Mouse (Mus musculus): ENCODE data around the gene Nudt1. TPM values are rescaled to one million over a fixed set of nuclear protein-coding genes. Genes with fewer than 3 reads are reported as not detected.

Gene Nudt1
- total RNA-seq (2021), result 1 to 10 TPM; 4.8 to 6.3 TPM

DNA sequence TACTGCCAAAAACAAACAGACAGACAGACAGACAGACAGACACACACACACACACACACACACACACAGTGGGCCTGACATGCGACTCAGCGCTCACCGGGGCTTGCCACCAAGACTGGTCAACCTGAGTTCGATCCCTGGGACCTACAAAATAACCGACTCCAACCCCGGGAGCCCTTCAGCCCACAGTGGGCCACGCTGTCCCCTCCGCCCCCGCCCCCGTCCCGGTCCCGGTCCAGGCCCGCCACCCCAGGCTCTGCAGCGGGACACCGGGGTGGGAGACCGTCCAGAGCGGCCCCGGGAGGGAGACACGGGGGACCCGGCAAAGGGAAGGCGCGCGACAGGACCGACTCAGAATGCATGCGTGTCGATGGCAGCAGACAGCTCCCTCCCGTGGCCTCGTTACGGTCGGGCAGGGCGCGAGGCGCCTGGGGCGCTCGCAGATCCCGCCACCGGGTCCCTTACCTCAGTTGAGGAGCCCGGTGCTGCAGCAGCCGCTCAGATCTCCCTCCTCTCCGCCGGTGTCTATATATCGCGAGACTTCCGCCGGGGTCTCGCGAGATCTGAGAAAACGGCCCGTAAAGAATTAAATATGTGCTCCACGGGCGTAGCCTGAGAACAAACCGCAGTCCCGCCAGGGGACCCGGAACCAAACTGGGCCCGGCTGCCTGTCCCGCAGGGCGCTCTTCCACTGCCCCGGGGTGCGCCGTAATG lies at the start of gene Nudt1, which contains the start of gene Mad1l1:
Gene Nudt1 (plus strand): TSS at position 615 of the 714 bp plus-strand sequence.
Gene Mad1l1 (minus strand): TSS at position 511 of the 714 bp plus-strand sequence.
- peak; percentile 92 to 95 for DNase-seq (ENCODE audit: low spot score in 2 of 2)
- intact Hi-C loops (cut with DNase I), result no loop called here

DNA sequence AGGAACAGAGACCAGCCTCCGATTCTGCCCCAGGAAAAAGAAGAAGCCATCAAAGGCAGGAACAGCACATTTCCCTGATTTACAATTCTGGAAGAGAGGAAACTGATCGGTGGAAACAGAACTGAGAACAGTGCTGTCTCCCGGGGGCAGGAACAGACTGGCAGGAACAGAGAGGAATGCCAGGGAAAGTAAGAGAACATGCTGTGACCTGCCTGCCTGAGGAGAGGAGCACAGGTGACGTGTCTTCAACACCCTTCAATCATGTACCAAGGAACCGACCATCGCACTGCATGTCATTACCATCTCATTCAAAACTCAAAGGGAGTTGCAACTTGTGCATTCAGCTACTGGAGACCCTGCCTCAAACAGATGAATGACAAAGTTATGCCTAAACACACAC lies 44.7 kb upstream of the Nudt1 start:
- DNase-seq (ENCODE audit: low spot score in 2 of 2), result no peak
- intact Hi-C loops (cut with DNase I), result no loop called here

DNA sequence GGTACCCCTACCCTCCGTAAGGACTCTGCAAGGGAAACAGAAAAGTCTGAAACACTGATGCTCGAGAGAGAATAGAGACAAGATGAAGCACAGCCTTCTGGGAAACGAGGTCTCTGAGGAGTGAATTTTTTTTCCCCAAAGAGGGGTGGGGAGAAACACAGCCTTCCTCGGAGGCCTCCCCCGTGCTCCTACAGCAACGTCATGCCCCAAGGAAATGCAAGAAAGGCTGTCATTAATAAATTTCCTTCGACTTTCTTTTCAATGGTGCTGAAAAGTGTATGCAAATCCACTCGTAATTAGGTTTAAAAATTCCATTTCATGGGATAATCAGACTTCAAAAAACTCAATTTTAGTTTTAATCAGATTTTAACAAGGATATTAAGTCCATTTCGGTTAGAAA lies 41.3 kb upstream of the Nudt1 start:
- DNase-seq (ENCODE audit: low spot score in 2 of 2), result no peak
- intact Hi-C loops (cut with DNase I), result no loop called here

DNA sequence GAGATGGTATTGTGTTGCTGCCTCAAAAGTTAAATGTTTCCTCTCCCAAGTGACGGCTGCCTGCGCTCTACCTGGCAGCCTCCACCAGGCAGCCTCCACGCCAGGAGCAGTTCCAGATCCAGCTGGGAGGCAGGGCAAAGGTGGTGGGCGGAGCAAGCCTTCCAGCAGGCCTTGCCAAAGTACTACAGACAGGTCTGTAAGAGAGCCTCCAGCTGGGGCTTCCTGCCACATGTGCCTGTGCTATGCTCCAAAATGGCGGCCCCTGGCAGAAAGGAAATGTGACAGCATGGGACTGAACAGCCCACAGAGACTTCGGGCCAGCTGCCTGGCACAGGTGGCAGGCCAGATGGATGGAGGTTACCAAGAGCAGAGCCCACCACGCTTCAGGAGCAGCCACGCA lies 39.1 kb upstream of the Nudt1 start:
- DNase-seq (ENCODE audit: low spot score in 2 of 2), result no peak
- intact Hi-C loops (cut with DNase I), result no loop called here

DNA sequence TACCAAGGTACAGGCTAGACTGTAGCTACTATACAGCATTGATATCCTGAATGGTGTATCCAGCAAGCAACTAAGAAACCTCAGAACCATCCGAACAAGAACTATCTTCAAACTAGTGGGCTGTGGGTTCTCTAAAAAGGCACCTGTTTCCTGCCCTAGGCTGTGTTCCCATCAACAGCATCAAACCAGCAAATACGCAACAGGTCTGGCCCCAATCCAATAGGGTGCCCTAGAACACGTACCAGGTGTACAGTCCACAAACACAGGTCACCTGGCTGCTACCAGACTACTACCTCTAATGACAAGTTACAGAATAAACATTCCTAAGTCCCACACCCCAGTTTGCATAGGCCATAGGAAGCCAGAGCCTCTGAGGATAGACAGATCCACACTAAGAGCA lies 38.6 kb upstream of the Nudt1 start:
- DNase-seq (ENCODE audit: low spot score in 2 of 2), result no peak
- intact Hi-C loops (cut with DNase I), result no loop called here

DNA sequence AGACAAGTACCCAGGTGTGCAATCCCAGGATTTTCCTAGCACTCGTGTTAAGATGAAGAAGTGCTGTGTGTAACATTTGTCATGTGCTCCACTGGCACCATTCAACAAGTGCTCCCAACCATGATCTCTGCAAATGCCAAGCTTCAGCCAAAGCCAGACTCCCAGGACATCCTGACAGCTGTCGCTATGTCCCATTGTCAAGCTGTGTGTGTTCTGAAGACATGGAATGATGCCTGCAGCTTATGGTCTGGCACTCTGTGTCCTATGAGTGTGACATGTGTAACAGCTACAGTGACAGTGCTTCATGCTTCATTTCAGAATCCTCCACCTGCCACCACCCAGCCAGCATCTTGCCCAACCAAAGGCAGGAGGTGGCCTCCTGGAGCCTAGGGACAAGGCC lies 37.4 kb upstream of the Nudt1 start:
- DNase-seq (ENCODE audit: low spot score in 2 of 2), result no peak
- intact Hi-C loops (cut with DNase I), result no loop called here

DNA sequence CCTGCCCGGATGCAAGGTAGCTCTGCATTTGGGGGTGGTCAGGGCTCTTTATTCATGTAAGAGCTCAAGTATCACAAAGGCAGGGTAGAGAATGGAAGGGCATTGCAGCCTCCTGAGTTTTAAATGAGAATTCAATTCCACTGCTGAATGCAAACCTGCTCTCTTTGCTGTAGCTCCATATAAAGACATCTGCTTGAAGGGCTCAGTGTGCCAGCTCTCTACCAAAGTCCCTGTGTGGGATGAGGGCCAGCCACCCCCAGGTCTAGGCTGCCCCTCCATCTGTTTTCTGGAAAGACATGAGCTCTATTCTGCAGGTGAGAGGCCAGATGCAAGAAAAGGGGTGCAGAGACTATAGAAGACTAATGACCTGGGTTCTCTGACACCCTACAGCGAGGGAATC lies 36.7 kb upstream of the Nudt1 start:
- intact Hi-C loops (cut with DNase I), result loop anchor here (5.0 kb wide), 1 partner anchor 377 kb away; the partner anchor contains the start of gene Elfn1
- DNase-seq (ENCODE audit: low spot score in 2 of 2), result peak in 1 of 2 experiments; percentile 65

DNA sequence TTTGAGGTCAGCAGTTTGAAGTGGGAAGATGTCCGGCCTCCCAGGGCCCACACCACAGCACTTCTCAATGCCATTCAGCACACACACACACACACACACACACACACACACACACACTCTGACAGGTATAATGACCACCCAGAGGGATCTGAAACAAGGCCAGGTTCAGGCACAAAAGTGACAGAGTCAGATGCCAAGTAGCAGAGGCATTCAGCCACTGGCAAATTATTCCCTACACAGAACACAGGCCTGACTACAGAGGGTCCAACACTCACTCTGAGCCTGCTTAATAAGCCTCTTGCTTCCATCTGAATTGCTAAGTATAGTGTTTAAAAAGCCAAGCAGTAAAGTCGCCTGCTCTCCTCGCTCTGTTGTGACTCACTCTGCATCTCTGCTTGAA lies 33.2 kb upstream of the Nudt1 start:
- intact Hi-C loops (cut with DNase I), result loop anchor here (5.0 kb wide), 1 partner anchor 381 kb away; the partner anchor contains the start of gene Elfn1
- DNase-seq (ENCODE audit: low spot score in 2 of 2), result no peak

DNA sequence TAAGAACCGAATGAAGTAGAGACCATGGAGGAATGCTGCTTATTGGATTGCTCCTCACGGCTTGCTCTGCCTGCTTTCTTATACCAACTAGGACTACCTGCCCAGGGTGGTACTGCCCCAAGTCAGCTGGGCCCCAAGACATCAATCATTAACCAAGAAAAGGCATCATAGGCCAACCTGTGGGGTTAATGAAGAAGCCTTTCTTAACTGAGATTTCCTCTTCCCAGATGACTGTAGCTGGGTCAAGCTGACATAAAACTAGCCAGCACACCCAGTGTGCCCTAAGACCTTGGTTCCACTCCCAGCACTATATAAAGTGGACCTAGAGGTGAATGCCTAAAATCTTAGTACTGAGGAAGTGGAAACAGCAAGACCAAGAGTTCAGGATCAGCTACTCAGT lies 32.3 kb upstream of the Nudt1 start:
- DNase-seq (ENCODE audit: low spot score in 2 of 2), result no peak
- intact Hi-C loops (cut with DNase I), result loop anchor here (5.0 kb wide), 1 partner anchor 382 kb away; the partner anchor contains the start of gene Elfn1

DNA sequence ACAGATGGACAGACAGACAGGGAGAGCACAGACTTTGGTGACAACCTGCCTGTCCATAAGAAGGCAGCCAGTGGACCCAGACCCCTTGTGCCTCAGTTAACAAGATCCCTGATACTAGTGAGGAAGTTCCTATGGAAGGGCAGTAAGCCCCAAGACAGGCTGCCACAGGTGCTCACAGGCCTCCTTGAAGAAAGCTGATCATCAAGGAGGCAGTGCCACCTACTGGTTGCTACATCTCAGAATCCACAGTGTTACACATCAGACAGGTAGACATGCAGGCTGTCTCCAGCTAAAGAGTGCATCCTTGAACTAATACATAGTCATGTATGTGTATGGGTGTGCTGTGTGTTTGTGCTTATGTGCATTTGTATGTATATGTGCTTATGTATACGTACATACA lies 29.3 kb upstream of the Nudt1 start:
- DNase-seq (ENCODE audit: low spot score in 2 of 2), result peak; percentile 70 to 79
- intact Hi-C loops (cut with DNase I), result loop anchor here (1.0 to 5.0 kb wide), 2 partner anchors 95 to 454 kb away; no protein-coding TSS in a partner anchor

DNA sequence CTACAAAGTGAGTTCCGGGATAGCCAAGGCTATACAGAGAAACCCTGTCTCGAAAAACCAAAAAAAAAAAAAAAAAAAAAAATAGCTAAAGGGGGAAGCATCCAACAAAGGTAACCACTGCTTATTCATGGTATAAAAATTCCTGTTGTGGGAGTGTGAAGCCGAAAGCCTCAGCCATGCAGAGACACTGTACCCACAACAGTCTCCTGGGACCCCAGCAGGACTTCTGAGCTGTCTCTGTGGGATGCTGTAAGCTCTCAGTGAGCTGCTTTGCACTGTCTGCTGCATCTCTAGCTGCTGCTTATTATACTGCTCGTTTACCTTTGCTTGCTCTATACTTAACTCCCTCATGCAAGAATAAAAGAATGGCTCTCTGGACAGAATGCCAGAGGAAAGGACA lies 23.2 kb upstream of the Nudt1 start:
- no peak for DNase-seq (ENCODE audit: low spot score in 2 of 2)
- intact Hi-C loops (cut with DNase I), result no loop called here

DNA sequence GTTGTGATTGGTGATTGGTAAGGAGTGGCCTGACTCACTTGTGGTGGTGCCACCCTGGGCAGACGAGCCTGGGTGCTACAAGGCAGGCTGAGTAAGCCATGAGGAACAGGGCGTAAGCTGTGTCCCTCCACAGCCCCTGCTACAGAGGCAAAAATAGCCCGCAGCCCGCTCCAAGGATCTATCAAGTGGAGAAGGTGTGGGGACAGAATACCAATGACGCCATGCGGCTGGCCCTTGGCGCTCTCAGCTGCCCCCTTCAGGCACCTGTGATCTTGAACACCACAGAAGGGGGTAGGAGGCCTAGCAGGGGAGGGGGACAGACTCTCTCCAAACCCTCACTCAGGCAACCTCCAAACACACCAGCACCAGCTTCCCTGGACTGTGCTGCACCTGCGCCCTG lies 15.4 kb upstream of the Nudt1 start:
- intact Hi-C loops (cut with DNase I), result no loop called here
- peak in 1 of 2 experiments; percentile 27 for DNase-seq (ENCODE audit: low spot score in 2 of 2)

DNA sequence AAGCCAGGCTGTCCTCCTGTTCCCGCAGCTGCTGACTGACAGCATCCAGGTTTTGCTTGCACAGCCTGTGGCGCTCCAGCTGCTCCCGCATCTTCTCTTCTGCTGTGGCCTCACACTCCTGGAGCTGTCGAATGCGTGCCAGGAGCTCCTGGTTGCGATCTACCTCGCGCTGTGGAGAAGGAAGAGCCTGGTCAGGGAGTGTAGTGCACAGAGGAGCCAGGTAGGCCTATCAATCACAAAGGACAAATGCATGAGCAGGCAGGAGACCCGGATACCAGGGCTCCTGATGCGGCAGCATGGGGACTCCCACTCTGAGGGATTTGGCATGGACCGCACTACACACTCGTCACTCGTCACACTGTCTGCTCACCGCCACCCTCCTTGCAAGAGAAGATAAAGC lies 13.9 kb upstream of the Nudt1 start:
- no peak for DNase-seq (ENCODE audit: low spot score in 2 of 2)
- intact Hi-C loops (cut with DNase I), result no loop called here

DNA sequence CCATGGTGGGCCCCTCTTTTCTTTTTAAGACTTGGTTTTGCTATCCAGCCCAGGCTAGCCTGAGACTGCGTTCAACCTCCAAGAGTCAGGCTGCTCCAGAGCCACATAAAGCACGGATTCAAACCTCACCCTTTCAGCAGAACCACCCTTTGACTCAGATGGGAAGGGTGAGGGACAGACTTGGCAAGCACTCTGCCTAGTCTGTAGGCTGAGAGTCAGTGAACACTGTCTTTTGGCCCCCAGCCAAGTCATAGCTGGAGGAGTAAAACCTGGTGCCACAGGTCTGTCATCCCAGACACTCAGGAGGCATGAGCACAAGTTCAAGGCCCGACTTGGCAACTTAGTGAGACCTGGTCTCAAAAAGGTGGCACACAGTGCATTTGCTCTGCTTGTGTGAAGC lies 4.7 kb upstream of the Nudt1 start:
- no peak for DNase-seq (ENCODE audit: low spot score in 2 of 2)
- intact Hi-C loops (cut with DNase I), result no loop called here

DNA sequence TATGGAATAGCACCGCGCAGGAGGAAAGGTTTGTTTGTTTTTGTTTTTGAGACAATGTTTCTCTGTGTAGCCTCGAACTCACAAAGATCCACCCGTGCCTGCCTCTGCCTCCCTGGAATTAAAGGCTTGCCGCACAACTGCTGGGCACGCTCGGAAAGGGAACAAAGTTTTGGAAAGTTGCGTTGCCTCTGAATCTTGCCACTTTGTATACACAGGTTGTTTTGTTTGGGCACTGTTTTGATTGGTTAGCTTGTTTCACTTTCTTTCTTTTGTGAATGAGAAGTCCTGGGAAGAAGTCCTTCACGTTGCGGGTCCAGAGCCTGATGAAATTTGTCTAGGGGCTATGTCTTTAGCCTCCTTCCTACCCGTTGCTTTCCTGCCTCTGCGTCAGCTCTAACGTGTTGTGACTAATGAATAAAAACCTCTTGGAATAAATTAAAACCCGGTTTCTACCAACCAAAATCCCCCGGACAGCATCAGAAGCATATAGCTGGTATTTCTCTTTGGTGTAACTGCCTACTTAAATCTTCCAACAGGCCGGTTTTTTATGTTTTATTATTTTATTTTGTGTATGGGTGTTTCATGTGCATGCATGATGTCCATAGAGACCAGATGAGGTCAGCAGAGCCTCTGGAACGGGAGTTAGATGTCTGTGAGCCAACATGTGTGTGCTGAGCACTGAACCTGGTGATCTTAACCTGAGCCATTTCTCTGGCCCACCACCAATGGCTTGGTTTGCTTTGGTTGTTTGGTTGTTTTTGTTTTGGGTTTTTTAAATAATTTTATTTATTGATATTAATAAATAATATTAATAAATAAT lies 510 bp downstream of the Nudt1 start:
- no peak for DNase-seq (ENCODE audit: low spot score in 2 of 2)
- intact Hi-C loops (cut with DNase I), result no loop called here

DNA sequence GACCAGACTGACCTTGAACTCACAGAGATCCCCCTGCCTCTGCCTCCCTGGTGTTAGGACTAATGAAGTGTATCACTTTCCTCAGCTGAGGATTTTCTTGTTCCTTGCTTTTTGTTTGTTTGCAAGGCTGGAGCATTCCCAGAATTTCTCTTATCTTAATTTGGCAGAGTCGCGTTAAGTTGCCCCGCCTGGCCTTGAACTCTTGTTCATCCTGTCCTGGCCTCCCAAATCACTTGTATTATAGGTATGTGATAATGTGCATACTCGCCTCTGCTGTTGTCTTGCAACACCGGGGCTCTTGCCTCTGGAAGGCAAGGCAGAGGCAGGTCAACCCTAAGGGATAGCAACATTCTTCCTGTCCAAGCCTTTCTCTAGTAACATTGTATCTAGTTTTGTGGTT lies 2.6 kb downstream of the Nudt1 start:
- DNase-seq (ENCODE audit: low spot score in 2 of 2), result no peak
- intact Hi-C loops (cut with DNase I), result no loop called here

DNA sequence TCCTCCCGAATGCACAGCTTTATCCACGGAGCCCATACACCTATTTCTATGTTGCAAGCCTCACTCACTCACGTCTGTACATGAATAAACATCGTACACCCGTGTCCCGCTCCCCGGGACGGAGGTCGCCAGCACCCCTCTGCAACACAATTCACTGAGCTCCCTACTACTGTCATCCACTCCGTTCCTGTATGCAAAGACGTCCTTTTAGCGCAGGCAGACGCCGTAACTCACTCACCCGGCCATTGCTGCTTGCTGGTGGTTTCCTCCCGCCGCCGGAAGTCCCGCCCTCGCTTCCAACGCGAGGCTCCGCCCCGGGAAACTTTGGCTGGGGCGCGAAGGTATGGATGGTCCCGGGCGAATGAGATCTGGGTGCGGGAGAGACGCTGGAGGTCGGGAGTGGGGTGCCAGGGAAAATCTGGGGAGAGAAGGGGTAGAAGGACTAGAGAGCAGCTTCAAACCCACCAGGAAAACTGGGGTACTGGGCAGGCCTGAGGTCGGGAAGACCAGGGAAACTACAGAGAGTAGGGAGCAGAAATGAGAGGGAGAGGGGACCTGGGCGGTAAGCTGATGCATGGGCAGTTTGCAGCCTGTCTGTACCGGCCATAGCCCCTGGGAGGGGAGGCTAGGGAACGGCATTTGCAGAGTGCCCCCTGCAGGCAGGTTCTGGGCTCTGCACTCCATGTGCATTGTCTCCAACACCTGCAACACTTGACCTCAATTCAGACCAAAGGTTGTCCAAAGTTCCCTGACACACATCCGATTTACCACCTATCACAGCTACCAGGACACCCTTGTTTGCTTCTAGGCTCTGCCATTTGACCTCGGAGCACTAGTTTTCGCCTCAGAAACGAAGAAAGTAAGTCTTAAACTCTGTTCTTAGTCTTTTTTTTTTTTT lies 10.4 kb downstream of the Nudt1 start, which contains the start of gene Mrm2:
Gene Mrm2 (minus strand): TSS at position 284 of the 898 bp plus-strand sequence.
- peak; percentile 71 to 72 for DNase-seq (ENCODE audit: low spot score in 2 of 2)
- intact Hi-C loops (cut with DNase I), result loop anchor here (5.0 kb wide), 1 partner anchor 85 kb away; the partner anchor contains the start of gene Eif3b

DNA sequence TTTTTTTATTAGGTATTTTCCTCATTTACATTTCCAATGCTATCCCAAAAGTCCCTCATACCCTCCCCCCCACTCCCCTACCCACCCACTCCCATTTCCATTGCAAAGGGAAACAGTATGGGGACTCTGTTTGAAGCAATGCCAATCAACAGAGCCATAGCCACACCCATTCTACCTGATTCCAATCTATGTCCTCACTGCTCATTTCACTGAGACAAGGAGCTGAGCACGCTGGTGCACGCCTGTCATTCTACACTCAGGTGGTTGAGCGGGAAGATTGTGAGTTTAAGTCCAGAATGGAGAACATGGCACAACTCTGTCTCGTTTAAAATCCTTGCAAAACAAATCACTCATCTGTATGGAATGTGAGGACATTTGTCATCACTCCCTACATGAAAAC lies 11.1 kb downstream of the Nudt1 start:
- intact Hi-C loops (cut with DNase I), result loop anchor here (5.0 kb wide), 1 partner anchor 85 kb away; the partner anchor contains the start of gene Eif3b
- no peak for DNase-seq (ENCODE audit: low spot score in 2 of 2)

DNA sequence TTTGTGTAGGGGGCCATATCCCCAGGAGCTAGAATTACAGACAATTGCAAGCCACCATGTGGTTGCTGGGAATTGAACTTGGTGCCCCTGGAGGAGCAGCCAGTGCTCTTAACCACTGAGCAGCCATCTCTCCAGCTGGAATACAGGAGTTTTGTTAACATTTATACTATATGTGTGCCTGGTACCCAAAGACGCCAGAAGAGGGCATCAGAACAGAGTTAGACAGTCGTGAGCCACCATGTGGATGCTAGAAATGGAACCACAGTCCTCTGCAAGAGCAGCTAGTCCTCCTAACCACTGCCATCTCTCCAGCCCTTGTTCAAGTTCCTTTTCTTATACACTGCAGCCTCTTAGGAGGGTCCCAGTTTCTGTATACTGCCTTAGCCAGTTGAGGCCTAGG lies 12.2 kb downstream of the Nudt1 start:
- intact Hi-C loops (cut with DNase I), result loop anchor here (5.0 kb wide), 1 partner anchor 84 kb away; the partner anchor contains the start of gene Eif3b
- no peak for DNase-seq (ENCODE audit: low spot score in 2 of 2)

All from left cerebral cortex, postnatal 25 days (tissue).